Mouse (Mus musculus) T-helper 2 cell (primary cell): Measurements from ENCODE around the gene Trim7.
"Not testable (repeated sequence)": the region's sequence is repeated elsewhere in the genome, so short reads cannot be mapped to it uniquely, and the experiment has no call there.

Experiments used
- in situ Hi-C: fragments of 300-600 bp; cut with MboI, MseI; formaldehyde crosslinking; loops from one replicate; pipeline ENCODE4 v1.15.1; 2025; ENCODE audit warnings: high pct_unique_total_duplicates

Gene Trim7

GRCm38 (mm10) chr11:48845244-48845815, 19.4 kb downstream of the Trim7 start:
- in situ Hi-C loops: no loop called here

- in situ Hi-C loops: not testable (repeated sequence)
These were observed 20.4 kb downstream of the Trim7 start for GRCm38 (mm10) chr11:48846362-48846761.

- in situ Hi-C loops: no loop called here
These were observed 20.9 kb downstream of the Trim7 start for GRCm38 (mm10) chr11:48846881-48847280.

GRCm38 (mm10) chr11:48850240-48850639, 24.3 kb downstream of the Trim7 start:
- in situ Hi-C loops: loop anchor here (5.0 kb wide), 1 partner anchor 58 kb away; no protein-coding TSS in a partner anchor

- in situ Hi-C loops: loop anchor here (5.0 kb wide), 1 partner anchor 59 kb away; no protein-coding TSS in a partner anchor
These were observed 25.5 kb downstream of the Trim7 start for GRCm38 (mm10) chr11:48851270-48851995.

- in situ Hi-C loops: loop anchor here (5.0 kb wide), 1 partner anchor 60 kb away; no protein-coding TSS in a partner anchor
These were observed 26.2 kb downstream of the Trim7 start for GRCm38 (mm10) chr11:48852190-48852589.

- in situ Hi-C loops: loop anchor here (5.0 kb wide), 1 partner anchor 61 kb away; no protein-coding TSS in a partner anchor
These were observed 26.9 kb downstream of the Trim7 start for GRCm38 (mm10) chr11:48852624-48853473.

- in situ Hi-C loops: loop anchor here (5.0 kb wide), 1 partner anchor 61 kb away; no protein-coding TSS in a partner anchor
These were observed 27.7 kb downstream of the Trim7 start for GRCm38 (mm10) chr11:48853474-48854180.

GRCm38 (mm10) chr11:48859014-48859413, 33.1 kb downstream of the Trim7 start:
- in situ Hi-C loops: loop anchor here (5.0 kb wide), 1 partner anchor 42 kb away; the partner anchor contains the start of gene Trim41

- in situ Hi-C loops: no loop called here
These were observed 36.9 kb downstream of the Trim7 start for GRCm38 (mm10) chr11:48862784-48863319.

GRCm38 (mm10) chr11:48863808-48864207, 37.9 kb downstream of the Trim7 start:
- in situ Hi-C loops: no loop called here

GRCm38 (mm10) chr11:48866481-48866880, 40.5 kb downstream of the Trim7 start:
- in situ Hi-C loops: no loop called here

- in situ Hi-C loops: loop anchor here (5.0 to 10.0 kb wide), 3 partner anchors 95 to 398 kb away; no protein-coding TSS in a partner anchor
These were observed 43.6 kb downstream of the Trim7 start for GRCm38 (mm10) chr11:48869380-48870110.

GRCm38 (mm10) chr11:48870781-48871180, 44.8 kb downstream of the Trim7 start:
- in situ Hi-C loops: loop anchor here (5.0 to 10.0 kb wide), 3 partner anchors 94 to 397 kb away; no protein-coding TSS in a partner anchor

- in situ Hi-C loops: loop anchor here (5.0 to 10.0 kb wide), 3 partner anchors 94 to 396 kb away; no protein-coding TSS in a partner anchor
These were observed 45.3 kb downstream of the Trim7 start, which contains the start of gene Irgm1 for GRCm38 (mm10) chr11:48871201-48871772. TSS of gene Irgm1 (minus strand) at chr11:48871683.

GRCm38 (mm10) chr11:48871817-48872541, 46.0 kb downstream of the Trim7 start:
- in situ Hi-C loops: loop anchor here (5.0 to 10.0 kb wide), 3 partner anchors 93 to 395 kb away; no protein-coding TSS in a partner anchor

GRCm38 (mm10) chr11:48872695-48873300, 46.9 kb downstream of the Trim7 start:
- in situ Hi-C loops: loop anchor here (5.0 to 10.0 kb wide), 3 partner anchors 92 to 395 kb away; no protein-coding TSS in a partner anchor
